Mouse (Mus musculus): ENCODE measurements around the gene Megf11. TPM values are rescaled to one million over a fixed set of nuclear protein-coding genes. Genes with fewer than 3 reads are reported as not detected.

The Megf11 gene
- polyA plus RNA-seq, 1 experiment from 2014 or later, result 0.65 TPM

- Histone ChIP-seq H3K9me3 (replicated peaks; ENCODE audit: control insufficient read depth, low read length) (no peaks in the 10 kb centered on the region), H3K4me1 (ENCODE audit: control insufficient read depth, insufficient read depth, low read length) (no peaks in the 10 kb centered on the region), H3K4me3 (ENCODE audit: low read depth, low read length) (no peak overlapping the region), H3K27me3 (ENCODE audit: control insufficient read depth, insufficient read depth, low read length) (no peaks in the 10 kb centered on the region), H3K27ac (replicated peaks; ENCODE audit: low read depth, low read length) (no peak overlapping the region), H3K9ac (replicated peaks; ENCODE audit: low read length) (no peak overlapping the region), H3K4me2 (ENCODE audit: low read depth, low read length) (no peak overlapping the region), H3K36me3 (replicated peaks; ENCODE audit: control insufficient read depth, insufficient read depth, low read depth, low read length) (no peaks in the 10 kb centered on the region)
- DNase-seq (ENCODE audit: low spot score) (no peak), ATAC-seq (replicated peaks; ENCODE audit: insufficient number of reproducible peaks, low FRiP score, low TSS enrichment, low read depth) (no peak)
- 79% methylated on average over 8 of the region's 8 CpGs for WGBS
Measured at GRCm38 (mm10) chr9:64399121-64399520, 13.7 kb downstream of the Megf11 start.

- no peaks in the 10 kb centered on the region for H3K9me3 ChIP-seq (replicated peaks; ENCODE audit: control insufficient read depth, low read length)
- H3K9ac ChIP-seq (replicated peaks; ENCODE audit: low read length), result no peak overlapping the region
- no peaks in the 10 kb centered on the region for H3K27me3 ChIP-seq (ENCODE audit: control insufficient read depth, insufficient read depth, low read length)
- no peak overlapping the region for H3K4me2 ChIP-seq (ENCODE audit: low read depth, low read length)
- ATAC-seq (replicated peaks; ENCODE audit: insufficient number of reproducible peaks, low FRiP score, low TSS enrichment, low read depth), result no peak
- H3K4me1 ChIP-seq (ENCODE audit: control insufficient read depth, insufficient read depth, low read length), result no peaks in the 10 kb centered on the region
- H3K4me3 ChIP-seq (ENCODE audit: low read depth, low read length), result no peak overlapping the region
- WGBS, result 61% methylated on average over 8 of the region's 8 CpGs
- no peak overlapping the region for H3K27ac ChIP-seq (replicated peaks; ENCODE audit: low read depth, low read length)
- DNase-seq (ENCODE audit: low spot score), result no peak
- H3K36me3 ChIP-seq (replicated peaks; ENCODE audit: control insufficient read depth, insufficient read depth, low read depth, low read length), result no peaks in the 10 kb centered on the region
Measured at GRCm38 (mm10) chr9:64402141-64402540, 16.7 kb downstream of the Megf11 start.

GRCm38 (mm10) chr9:64406841-64407240, 21.4 kb downstream of the Megf11 start:
- no peak for DNase-seq (ENCODE audit: low spot score)
- WGBS, result 84% methylated on average over 2 of the region's 2 CpGs
- no peak overlapping the region for H3K27ac ChIP-seq (replicated peaks; ENCODE audit: low read depth, low read length)
- H3K4me2 ChIP-seq (ENCODE audit: low read depth, low read length), result no peak overlapping the region
- H3K4me1 ChIP-seq (ENCODE audit: control insufficient read depth, insufficient read depth, low read length), result no peaks in the 10 kb centered on the region
- H3K36me3 ChIP-seq (replicated peaks; ENCODE audit: control insufficient read depth, insufficient read depth, low read depth, low read length), result no peaks in the 10 kb centered on the region
- no peaks in the 10 kb centered on the region for H3K27me3 ChIP-seq (ENCODE audit: control insufficient read depth, insufficient read depth, low read length)
- no peak for ATAC-seq (replicated peaks; ENCODE audit: insufficient number of reproducible peaks, low FRiP score, low TSS enrichment, low read depth)
- H3K9me3 ChIP-seq (replicated peaks; ENCODE audit: control insufficient read depth, low read length), result no peaks in the 10 kb centered on the region
- no peak overlapping the region for H3K9ac ChIP-seq (replicated peaks; ENCODE audit: low read length)
- H3K4me3 ChIP-seq (ENCODE audit: low read depth, low read length), result no peak overlapping the region

GRCm38 (mm10) chr9:64407390-64407970, 22.1 kb downstream of the Megf11 start:
- Histone ChIP-seq H3K9ac (replicated peaks; ENCODE audit: low read length) (no peak overlapping the region), H3K4me3 (ENCODE audit: low read depth, low read length) (no peak overlapping the region), H3K27ac (replicated peaks; ENCODE audit: low read depth, low read length) (no peak overlapping the region), H3K36me3 (replicated peaks; ENCODE audit: control insufficient read depth, insufficient read depth, low read depth, low read length) (no peaks in the 10 kb centered on the region), H3K27me3 (ENCODE audit: control insufficient read depth, insufficient read depth, low read length) (no peaks in the 10 kb centered on the region), H3K4me1 (ENCODE audit: control insufficient read depth, insufficient read depth, low read length) (no peaks in the 10 kb centered on the region), H3K4me2 (ENCODE audit: low read depth, low read length) (no peak overlapping the region), H3K9me3 (replicated peaks; ENCODE audit: control insufficient read depth, low read length) (no peaks in the 10 kb centered on the region)
- no peak for DNase-seq (ENCODE audit: low spot score)
- 82% methylated on average over 7 of the region's 7 CpGs for WGBS
- ATAC-seq (replicated peaks; ENCODE audit: insufficient number of reproducible peaks, low FRiP score, low TSS enrichment, low read depth), result no peak

- Histone ChIP-seq H3K27me3 (ENCODE audit: control insufficient read depth, insufficient read depth, low read length) (no peaks in the 10 kb centered on the region), H3K4me1 (ENCODE audit: control insufficient read depth, insufficient read depth, low read length) (no peaks in the 10 kb centered on the region), H3K27ac (replicated peaks; ENCODE audit: low read depth, low read length) (no peak overlapping the region), H3K4me3 (ENCODE audit: low read depth, low read length) (no peak overlapping the region), H3K9ac (replicated peaks; ENCODE audit: low read length) (no peak overlapping the region), H3K4me2 (ENCODE audit: low read depth, low read length) (no peak overlapping the region), H3K36me3 (replicated peaks; ENCODE audit: control insufficient read depth, insufficient read depth, low read depth, low read length) (no peaks in the 10 kb centered on the region), H3K9me3 (replicated peaks; ENCODE audit: control insufficient read depth, low read length) (no peaks in the 10 kb centered on the region)
- DNase-seq (ENCODE audit: low spot score) (no peak), ATAC-seq (replicated peaks; ENCODE audit: insufficient number of reproducible peaks, low FRiP score, low TSS enrichment, low read depth) (no peak)
- WGBS, result 75% methylated on average over 8 of the region's 8 CpGs
Measured at GRCm38 (mm10) chr9:64408821-64409220, 23.4 kb downstream of the Megf11 start.

GRCm38 (mm10) chr9:64420471-64420870, 35.0 kb downstream of the Megf11 start:
- no peaks in the 10 kb centered on the region for H3K27me3 ChIP-seq (ENCODE audit: control insufficient read depth, insufficient read depth, low read length)
- no peak for DNase-seq (ENCODE audit: low spot score)

GRCm38 (mm10) chr9:64421986-64422616, 36.7 kb downstream of the Megf11 start:
- Histone ChIP-seq H3K4me2 (ENCODE audit: low read depth, low read length) (no peak overlapping the region), H3K27ac (replicated peaks; ENCODE audit: low read depth, low read length) (no peak overlapping the region)
- WGBS, result 84% methylated on average over 8 of the region's 8 CpGs

More at GRCm38 (mm10) chr9:64420471-64420870, 35.0 kb downstream of the Megf11 start:
- Histone ChIP-seq H3K9ac (replicated peaks; ENCODE audit: low read length) (no peak overlapping the region), H3K27ac (replicated peaks; ENCODE audit: low read depth, low read length) (no peak overlapping the region), H3K4me3 (ENCODE audit: low read depth, low read length) (no peak overlapping the region), H3K36me3 (replicated peaks; ENCODE audit: control insufficient read depth, insufficient read depth, low read depth, low read length) (no peaks in the 10 kb centered on the region), H3K9me3 (replicated peaks; ENCODE audit: control insufficient read depth, low read length) (no peaks in the 10 kb centered on the region), H3K4me2 (ENCODE audit: low read depth, low read length) (no peak overlapping the region), H3K4me1 (ENCODE audit: control insufficient read depth, insufficient read depth, low read length) (no peaks in the 10 kb centered on the region)
- ATAC-seq (replicated peaks; ENCODE audit: insufficient number of reproducible peaks, low FRiP score, low TSS enrichment, low read depth), result no peak
- 89% methylated on average over 3 of the region's 3 CpGs for WGBS

GRCm38 (mm10) chr9:64423912-64424311, 38.5 kb downstream of the Megf11 start:
- H3K9me3 ChIP-seq (replicated peaks; ENCODE audit: control insufficient read depth, low read length), result no peaks in the 10 kb centered on the region
- H3K36me3 ChIP-seq (replicated peaks; ENCODE audit: control insufficient read depth, insufficient read depth, low read depth, low read length), result no peaks in the 10 kb centered on the region
- no peak overlapping the region for H3K4me3 ChIP-seq (ENCODE audit: low read depth, low read length)
- H3K4me2 ChIP-seq (ENCODE audit: low read depth, low read length), result no peak overlapping the region
- WGBS, result 84% methylated on average over 1 of the region's 1 CpGs
- DNase-seq (ENCODE audit: low spot score), result no peak
- H3K4me1 ChIP-seq (ENCODE audit: control insufficient read depth, insufficient read depth, low read length), result no peaks in the 10 kb centered on the region
- no peak overlapping the region for H3K9ac ChIP-seq (replicated peaks; ENCODE audit: low read length)
- H3K27ac ChIP-seq (replicated peaks; ENCODE audit: low read depth, low read length), result no peak overlapping the region
- ATAC-seq (replicated peaks; ENCODE audit: insufficient number of reproducible peaks, low FRiP score, low TSS enrichment, low read depth), result no peak
- H3K27me3 ChIP-seq (ENCODE audit: control insufficient read depth, insufficient read depth, low read length), result no peaks in the 10 kb centered on the region

More at GRCm38 (mm10) chr9:64421986-64422616, 36.7 kb downstream of the Megf11 start:
- DNase-seq (ENCODE audit: low spot score) (no peak), ATAC-seq (replicated peaks; ENCODE audit: insufficient number of reproducible peaks, low FRiP score, low TSS enrichment, low read depth) (no peak)
- H3K9me3 ChIP-seq (replicated peaks; ENCODE audit: control insufficient read depth, low read length), result no peaks in the 10 kb centered on the region
- H3K36me3 ChIP-seq (replicated peaks; ENCODE audit: control insufficient read depth, insufficient read depth, low read depth, low read length), result no peaks in the 10 kb centered on the region
- H3K4me1 ChIP-seq (ENCODE audit: control insufficient read depth, insufficient read depth, low read length), result no peaks in the 10 kb centered on the region
- H3K27me3 ChIP-seq (ENCODE audit: control insufficient read depth, insufficient read depth, low read length), result no peaks in the 10 kb centered on the region
- no peak overlapping the region for H3K9ac ChIP-seq (replicated peaks; ENCODE audit: low read length)
- no peak overlapping the region for H3K4me3 ChIP-seq (ENCODE audit: low read depth, low read length)
